Mouse (Mus musculus): ENCODE measurements around the gene Arg2. TPM values are rescaled to one million over a fixed set of nuclear protein-coding genes. Genes with fewer than 3 reads are reported as not detected.

Gene Arg2
- polyA plus RNA-seq, 1 experiment from 2014 or later, result 29.6 TPM

Other genes starting within 250 kb of the Arg2 start
- 1.5 and 2.0 TPM in 2 replicates for gene Plek2, start 223.8 kb upstream of the Arg2 start, polyA plus RNA-seq (2015; fragmentation: Nextera tagmentation; extraction: Ambion mirVana)
- 82.0 and 82.1 TPM in 2 replicates for gene Tmem229b, start 123.2 kb upstream of the Arg2 start, polyA plus RNA-seq (2015; fragmentation: Nextera tagmentation; extraction: Ambion mirVana)
- 3.3 and 3.7 TPM in 2 replicates for gene Plekhh1, start 101.6 kb upstream of the Arg2 start, polyA plus RNA-seq (2015; fragmentation: Nextera tagmentation; extraction: Ambion mirVana)
- 21.7 and 22.9 TPM in 2 replicates for gene Pigh, start 41.1 kb upstream of the Arg2 start, polyA plus RNA-seq (2015; fragmentation: Nextera tagmentation; extraction: Ambion mirVana)
- 219 and 223 TPM in 2 replicates for gene Vti1b, start 41.9 kb downstream of the Arg2 start, polyA plus RNA-seq (2015; fragmentation: Nextera tagmentation; extraction: Ambion mirVana)
- 31.0 and 33.7 TPM in 2 replicates for gene Rdh11, start 61.5 kb downstream of the Arg2 start, polyA plus RNA-seq (2015; fragmentation: Nextera tagmentation; extraction: Ambion mirVana)
- gene Rdh12, start 78.1 kb downstream of the Arg2 start, polyA plus RNA-seq (2015; fragmentation: Nextera tagmentation; extraction: Ambion mirVana), result 0.93 and 1.2 TPM in 2 replicates
- 9.5 and 12.2 TPM in 2 replicates for gene Zfyve26, start 165.5 kb downstream of the Arg2 start, polyA plus RNA-seq (2015; fragmentation: Nextera tagmentation; extraction: Ambion mirVana)
- 1.3 and 1.4 TPM in 2 replicates for gene Rad51b, start 166.5 kb downstream of the Arg2 start, polyA plus RNA-seq (2015; fragmentation: Nextera tagmentation; extraction: Ambion mirVana)